Mouse (Mus musculus) cerebellum, adult 8-10 months (tissue): Measurements from ENCODE around the gene Dgcr6.
"Not testable (repeated sequence)": the region's sequence is repeated elsewhere in the genome, so short reads cannot be mapped to it uniquely, and the experiment has no call there.

Source experiments
- DNase-seq: peaks from one replicate; pipeline ENCODE4 v3.0.0; 2022

The Dgcr6 gene

DNA sequence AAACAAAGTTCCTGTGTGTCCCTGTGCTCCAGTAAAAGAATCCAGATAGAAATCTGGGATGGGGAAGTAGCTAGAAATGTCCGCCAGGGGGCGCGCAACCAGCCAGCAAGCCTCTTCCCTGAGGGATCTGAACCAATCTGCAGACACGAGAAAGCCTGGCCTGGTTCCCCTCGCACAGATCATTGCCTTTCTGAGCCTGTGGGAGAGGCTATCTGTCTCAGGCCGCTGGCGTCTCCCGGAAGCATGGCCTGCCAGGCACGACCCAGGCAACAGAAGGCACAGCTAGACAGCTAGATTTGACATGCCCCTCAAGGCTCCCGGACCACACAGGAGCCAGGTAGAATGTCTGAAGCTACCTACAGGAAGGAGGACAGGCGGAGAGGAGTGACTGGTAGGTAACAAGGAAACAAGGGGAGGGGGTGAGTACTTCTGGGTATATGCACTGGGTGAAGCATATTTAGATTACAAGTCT lies at the start of gene Dgcr6:
TSS of gene Dgcr6 (plus strand) at position 130 of the 472 bp plus-strand sequence.
- DNase-seq: peak; percentile 86

DNA sequence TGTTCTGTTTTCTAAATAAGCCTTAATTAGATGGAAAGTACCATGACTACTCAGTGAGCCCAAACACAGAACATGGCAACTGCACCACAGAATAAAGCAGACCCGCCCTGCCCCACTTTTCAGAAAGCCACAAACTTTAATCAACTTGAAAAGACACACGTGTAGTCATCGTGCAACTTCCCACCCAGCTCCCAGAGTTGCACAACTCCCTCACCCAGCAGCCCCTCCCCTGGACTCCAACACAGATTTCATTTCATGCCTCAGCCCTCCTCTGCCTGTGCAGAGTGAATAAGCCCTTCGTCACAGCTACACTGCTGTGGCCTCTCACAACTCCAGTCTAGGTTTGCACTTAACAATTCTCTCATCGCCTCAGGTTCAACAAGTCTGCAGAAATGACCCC lies 48.1 kb upstream of the Dgcr6 start:
- no peak for DNase-seq

- no peak for DNase-seq
These were observed 45.6 kb upstream of the Dgcr6 start for GRCm38 (mm10) chr16:18007083-18007482.

DNA sequence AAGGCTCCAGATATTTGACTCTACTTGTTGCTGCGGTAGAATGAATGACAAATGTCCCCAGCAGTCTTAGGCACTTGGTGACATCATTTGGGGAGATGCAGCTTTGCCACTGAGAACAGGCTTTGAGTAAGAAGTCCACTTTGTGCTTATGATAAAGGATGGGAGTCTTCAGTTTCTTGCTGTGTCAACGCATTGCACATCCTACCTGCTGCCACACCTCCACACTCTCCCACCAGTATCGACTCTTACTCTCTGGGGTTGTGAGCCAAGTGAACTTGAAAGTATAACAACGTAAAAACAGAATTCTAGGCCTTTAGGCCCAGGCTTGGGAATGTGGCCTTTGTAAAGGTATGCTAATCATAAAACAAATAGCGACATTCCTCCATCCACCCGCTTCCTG lies 41.6 kb upstream of the Dgcr6 start:
- no peak for DNase-seq

GRCm38 (mm10) chr16:18016482-18016881 lies 36.2 kb upstream of the Dgcr6 start:
- DNase-seq: not testable (repeated sequence)

DNA sequence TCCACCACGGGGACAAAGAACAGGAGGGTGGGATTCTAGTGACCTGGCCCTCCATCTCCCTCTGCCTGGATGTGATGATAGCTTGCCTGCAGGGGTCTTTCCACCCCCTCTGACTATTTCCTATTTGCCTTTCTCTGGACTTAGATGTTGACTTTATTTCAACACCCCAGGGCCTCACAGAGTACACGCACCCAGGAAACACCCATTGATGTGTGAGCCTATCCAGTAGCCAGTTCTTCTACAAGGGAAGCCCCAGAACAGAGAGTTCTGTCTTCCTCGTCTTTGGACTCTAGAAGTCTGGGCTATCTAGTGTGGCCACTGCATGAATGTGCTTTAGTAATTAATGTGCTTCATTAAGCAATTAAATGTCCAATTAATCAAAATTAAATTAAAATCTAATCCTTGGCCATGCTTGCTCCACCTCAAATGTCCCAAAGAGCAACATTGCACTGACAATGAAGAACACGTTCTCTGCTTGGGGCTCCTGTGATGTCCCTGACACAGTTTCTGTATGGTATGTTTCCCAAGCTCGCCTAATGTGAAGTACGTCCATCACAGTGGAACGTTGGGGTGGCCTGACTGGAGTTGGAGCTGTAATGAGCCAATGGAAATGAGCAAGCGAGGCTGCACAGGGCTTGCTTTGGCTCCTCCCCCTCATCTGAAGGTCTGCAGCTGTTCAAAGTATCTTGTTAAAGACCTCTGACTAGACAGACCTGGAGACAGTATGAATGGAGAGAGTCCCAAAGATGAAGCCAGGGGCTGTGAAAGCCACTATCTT lies 29.7 kb upstream of the Dgcr6 start:
- DNase-seq: no peak

DNA sequence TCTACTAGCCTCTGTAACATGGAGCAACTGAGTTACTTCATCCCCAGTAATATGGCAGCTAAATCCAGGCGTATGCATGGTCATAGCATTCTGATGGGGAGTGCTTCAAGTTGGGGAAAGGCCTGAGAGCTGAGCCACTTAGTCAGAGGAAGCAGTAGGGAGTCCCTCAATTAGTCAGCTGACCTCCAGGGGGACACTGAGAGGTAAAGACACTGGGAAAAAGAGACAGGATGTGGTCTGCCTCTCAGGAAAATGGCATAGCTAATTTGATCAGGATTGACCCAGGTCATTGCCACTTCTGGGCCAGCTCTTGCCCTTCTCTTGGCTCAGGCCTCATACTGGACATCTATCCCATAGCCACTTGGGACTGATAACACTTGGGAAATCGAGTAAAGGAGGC lies 25.3 kb upstream of the Dgcr6 start:
- DNase-seq: no peak

- DNase-seq: no peak
These were observed 20.9 kb upstream of the Dgcr6 start for GRCm38 (mm10) chr16:18031752-18032151.

DNA sequence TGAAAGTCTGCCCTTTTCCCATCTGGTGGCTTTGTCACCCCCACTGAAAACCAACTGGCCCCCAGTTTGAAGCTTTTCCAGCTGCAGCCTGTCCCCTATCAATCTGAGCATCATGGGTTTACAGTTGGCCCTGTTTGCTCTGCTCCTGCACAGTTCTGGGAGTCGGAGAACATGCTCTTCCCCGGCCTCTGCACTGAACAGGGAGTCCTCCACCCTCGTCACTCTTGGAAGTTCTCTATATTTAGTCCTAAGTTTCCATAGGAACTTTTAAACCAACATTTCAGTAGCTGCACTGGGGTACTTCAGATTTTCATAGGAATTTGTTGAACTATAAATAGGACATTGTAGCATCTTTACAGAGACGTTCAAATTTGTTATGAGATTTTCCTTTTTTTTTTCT lies 19.4 kb upstream of the Dgcr6 start:
- DNase-seq: no peak

DNA sequence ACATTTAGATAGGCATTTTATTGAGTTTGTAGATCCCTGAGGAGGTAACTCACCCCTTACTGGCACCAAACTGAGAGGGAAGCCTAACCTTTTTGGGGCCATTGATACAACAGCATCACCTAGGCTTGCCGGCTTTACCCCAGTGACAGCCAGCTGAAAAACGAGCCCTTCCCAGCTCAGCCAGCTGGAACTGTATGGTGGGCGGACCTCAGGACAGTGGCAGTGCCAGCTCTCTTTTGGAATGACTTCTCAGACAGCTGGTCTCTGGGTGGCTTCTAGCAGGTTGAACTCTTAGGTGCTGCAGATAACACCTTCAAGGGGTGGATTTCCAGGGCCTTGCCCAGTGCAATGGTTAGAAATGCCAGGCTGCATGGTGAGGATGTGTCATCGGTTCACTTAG lies 18.4 kb upstream of the Dgcr6 start:
- DNase-seq: no peak

- DNase-seq: peak; percentile 41
These were observed 16.2 kb upstream of the Dgcr6 start for GRCm38 (mm10) chr16:18036425-18036955.

DNA sequence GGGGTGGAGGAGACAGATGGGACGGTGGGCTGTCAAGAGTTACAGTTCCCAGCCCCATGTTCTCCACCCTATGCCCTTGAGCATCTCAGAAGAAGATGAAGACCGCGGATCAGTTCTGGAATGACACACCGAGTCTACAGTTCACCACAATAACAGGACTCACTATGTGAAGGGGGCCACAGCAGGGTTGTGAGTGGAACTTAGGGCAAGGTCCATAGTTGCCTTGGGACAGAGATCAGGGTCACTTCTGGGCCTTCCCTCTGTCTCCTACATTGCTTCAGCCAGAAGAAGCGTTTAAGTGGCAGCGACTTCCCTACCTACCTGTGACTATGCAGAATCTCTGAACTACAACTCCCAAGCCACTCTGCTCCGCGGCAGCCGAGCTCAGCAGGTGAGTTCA lies 15.6 kb upstream of the Dgcr6 start:
- DNase-seq: no peak

GRCm38 (mm10) chr16:18044991-18045390 lies 7.7 kb upstream of the Dgcr6 start:
- DNase-seq: no peak

GRCm38 (mm10) chr16:18047660-18048059 lies 5.0 kb upstream of the Dgcr6 start:
- peak; percentile 52 for DNase-seq

DNA sequence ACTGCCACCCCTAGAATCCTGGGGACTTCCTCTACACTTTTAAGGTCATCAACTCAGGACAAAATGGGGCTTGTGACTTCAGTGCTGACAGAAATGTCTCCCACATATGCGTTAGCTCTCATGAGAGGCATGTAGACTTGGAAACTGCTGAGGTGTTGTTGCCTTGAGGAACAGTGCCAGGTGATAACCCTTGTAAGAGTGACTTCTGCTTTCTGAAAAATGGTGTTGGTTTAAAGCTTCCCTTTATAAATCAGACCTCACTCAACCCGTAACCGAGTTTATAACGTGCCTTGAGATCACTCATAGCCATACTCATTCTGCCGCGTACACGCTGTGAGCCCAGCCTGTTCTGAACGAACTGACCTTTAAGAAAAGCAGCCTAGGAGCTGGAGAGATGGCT lies 4.6 kb upstream of the Dgcr6 start:
- DNase-seq: no peak

GRCm38 (mm10) chr16:18052322-18052721 lies 338 bp upstream of the Dgcr6 start:
- no peak for DNase-seq

- no peak for DNase-seq
These were observed 3.6 kb downstream of the Dgcr6 start for GRCm38 (mm10) chr16:18056215-18056614.

- DNase-seq: peak; percentile 58
These were observed 5.7 kb downstream of the Dgcr6 start for GRCm38 (mm10) chr16:18058331-18058731.

DNA sequence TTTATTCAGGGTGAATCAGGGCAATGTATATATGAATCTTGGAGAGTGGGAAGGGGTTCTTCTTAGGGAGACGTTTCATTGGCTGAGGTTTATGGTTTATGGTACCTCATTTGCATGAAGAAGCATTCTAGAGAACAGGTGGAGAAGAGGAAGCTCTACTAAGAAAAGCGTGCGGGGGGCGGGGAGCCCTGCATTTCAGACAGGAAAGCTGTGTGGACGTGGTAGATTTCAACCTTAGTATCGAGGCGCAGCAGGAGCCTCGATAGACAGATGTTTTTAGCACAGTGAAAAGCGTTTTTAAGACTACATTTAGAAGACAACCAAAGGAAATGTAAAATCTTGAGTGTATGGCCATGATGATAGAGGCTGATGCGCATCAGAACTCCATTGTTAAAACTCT lies 6.6 kb downstream of the Dgcr6 start:
- DNase-seq: no peak

GRCm38 (mm10) chr16:18061201-18061600 lies 8.5 kb downstream of the Dgcr6 start:
- DNase-seq: no peak

GRCm38 (mm10) chr16:18066060-18067009 lies 13.7 kb downstream of the Dgcr6 start:
- peak; percentile 90 for DNase-seq

- no peak for DNase-seq
These were observed 16.2 kb downstream of the Dgcr6 start for GRCm38 (mm10) chr16:18068653-18069376.

GRCm38 (mm10) chr16:18070798-18071197 lies 18.1 kb downstream of the Dgcr6 start:
- no peak for DNase-seq
